Mouse (Mus musculus) liver, embryonic 14.5 days (tissue): Measurements from ENCODE around the gene Dusp8. TPM values are rescaled to one million over a fixed set of nuclear protein-coding genes. Genes with fewer than 3 reads are reported as not detected.

ENCODE experiments used
- ATAC-seq: fragments of 200-750 bp; cut with Nextera tagmentation; 2 replicates; pipeline ENCODE4 v1.8.0; 2017; ENCODE audit warnings: moderate number of reproducible peaks, mild to moderate bottlenecking, moderate library complexity; ENCODE audit not compliant: insufficient read depth
- DNase-seq, 3 experiments: peaks; one replicate each; pipeline ENCODE4 v3.0.0-alpha.2; 2012 to 2013; ENCODE audit warnings: low read depth in 3 of 3, low spot score in 3 of 3
- H3K27ac ChIP-seq: fragments of 300-500 bp; sonication (generic); 2 replicates; pipeline ENCODE4 v1.5.1; 2014; ENCODE audit warnings: moderate library complexity, mild to moderate bottlenecking, control low read depth, inconsistent platforms
- H3K27me3 ChIP-seq: fragments of 300-500 bp; sonication (generic); 2 replicates; pipeline ENCODE4 v1.6.1; 2014; ENCODE audit warnings: mild to moderate bottlenecking, low read length, moderate library complexity; ENCODE audit not compliant: control insufficient read depth, insufficient read depth
- H3K36me3 ChIP-seq: fragments of 300-500 bp; sonication (generic); replicated peaks from 2 replicates; pipeline ENCODE4 v1.6.1; 2014; ENCODE audit warnings: low read depth; ENCODE audit not compliant: control insufficient read depth, insufficient read depth
- H3K4me1 ChIP-seq, 2 experiments: fragments of 200-500 bp in 1 of 2; fragments of 300-500 bp in 1 of 2; sonication (generic) in 1 of 2; replicated peaks; 2 replicates each; pipeline ENCODE4 v1.6.1; 2012 to 2014; ENCODE audit warnings: antibody characterized with exemption in 1 of 2, inconsistent platforms in 1 of 2, low read length in 1 of 2; ENCODE audit not compliant: control insufficient read depth in 2 of 2, insufficient read depth in 2 of 2
- H3K4me2 ChIP-seq: fragments of 300-500 bp; sonication (generic); 2 replicates; pipeline ENCODE4 v1.6.1; 2014; ENCODE audit warnings: low read depth, mild to moderate bottlenecking, control low read depth, moderate library complexity
- H3K4me3 ChIP-seq, 2 experiments: fragments of 200-500 bp in 1 of 2; fragments of 300-500 bp in 1 of 2; sonication (generic) in 1 of 2; 2 replicates each; pipeline ENCODE4 v1.5.1; 2012 to 2014; ENCODE audit warnings: low read depth in 2 of 2, low read length in 2 of 2, mild to moderate bottlenecking in 2 of 2, control low read depth in 1 of 2, inconsistent platforms in 1 of 2, moderate library complexity in 1 of 2; ENCODE audit not compliant: insufficient read depth in 1 of 2
- H3K9ac ChIP-seq: fragments of 300-500 bp; sonication (generic); replicated peaks from 2 replicates; pipeline ENCODE4 v1.6.1; 2014; ENCODE audit warnings: mild to moderate bottlenecking, control low read depth, moderate library complexity
- H3K9me3 ChIP-seq: fragments of 300-500 bp; sonication (generic); 2 replicates; pipeline ENCODE4 v1.6.1; 2016; ENCODE audit warnings: low read length, mixed read lengths; ENCODE audit not compliant: control insufficient read depth
- CTCF ChIP-seq: IDR thresholded peaks from 2 replicates; pipeline ENCODE4 v1.5.1; 2016; ENCODE audit warnings: antibody characterized with exemption, low read depth, control low read depth
- EP300 ChIP-seq: IDR thresholded peaks from 2 replicates; pipeline ENCODE4 v1.6.1; 2016; ENCODE audit warnings: antibody characterized with exemption, low read depth
- WGBS: fragments of 180-500 bp; shearing (Covaris S2); extraction: QIAGEN DNeasy Blood & Tissue Kit; methylation state at CpG from one replicate; pipeline ENCODE4 v1.1.7; 2014; ENCODE audit not compliant: insufficient replicate concordance; 5-methylcytosine and 5-hydroxymethylcytosine counted together
- polyA plus RNA-seq, 2 experiments: library from polyadenylated mRNA; depleted of rRNA in 1 of 2; stranded (reverse) in 1 of 2; unstranded in 1 of 2; fragments of >200 nt; fragmentation: Nextera tagmentation in 1 of 2; extraction: Ambion mirVana in 1 of 2; gene quantifications; 2 replicates each; pipeline versions ENCODE4 v1.2.1 to v1.2.3; 2012 to 2014

Dusp8 gene
- polyA plus RNA-seq, 2 experiments, result 2.5 to 3.8 TPM

DNA sequence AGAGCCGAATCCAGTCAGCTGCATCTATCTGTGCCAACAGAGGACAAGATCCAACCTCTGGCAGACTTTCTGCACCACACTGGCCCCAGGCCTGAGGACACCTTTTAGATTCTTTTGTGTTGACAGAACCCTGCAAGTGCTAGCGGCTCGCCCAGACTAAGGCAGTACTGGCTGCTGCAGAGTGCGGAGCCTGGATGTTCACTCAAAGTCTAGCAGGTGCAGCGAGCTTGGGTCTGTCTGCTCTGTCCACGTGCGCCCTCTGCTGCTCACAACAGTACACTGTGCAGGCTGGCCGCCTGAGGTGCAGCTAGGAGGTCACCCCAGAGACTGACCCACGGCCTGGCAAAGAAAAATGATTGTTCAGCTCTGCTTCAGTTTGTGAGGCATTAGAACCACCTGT is 2.1 kb upstream of the Dusp8 start:
- ATAC-seq (peak; percentile 24; the same call in 1 of the 2 replicates), DNase-seq (peak in 2 of 3 experiments; percentile 63 to 64)
- Histone ChIP-seq H3K27ac (no peak overlapping the region), H3K27me3 (peaks cover 42% of the 10 kb centered on the region), H3K9ac (no peak overlapping the region), H3K36me3 (no peaks in the 10 kb centered on the region), H3K4me3 (no peak overlapping the region), H3K4me2 (no peak overlapping the region), H3K4me1 (peaks cover 14 to 18% of the 10 kb centered on the region in 2 experiments), H3K9me3 (no peaks in the 10 kb centered on the region)
- peak; percentile 99 for TF ChIP-seq CTCF
- no peak for TF ChIP-seq EP300
- WGBS, result 10% methylated on average over 9 of the region's 9 CpGs

DNA sequence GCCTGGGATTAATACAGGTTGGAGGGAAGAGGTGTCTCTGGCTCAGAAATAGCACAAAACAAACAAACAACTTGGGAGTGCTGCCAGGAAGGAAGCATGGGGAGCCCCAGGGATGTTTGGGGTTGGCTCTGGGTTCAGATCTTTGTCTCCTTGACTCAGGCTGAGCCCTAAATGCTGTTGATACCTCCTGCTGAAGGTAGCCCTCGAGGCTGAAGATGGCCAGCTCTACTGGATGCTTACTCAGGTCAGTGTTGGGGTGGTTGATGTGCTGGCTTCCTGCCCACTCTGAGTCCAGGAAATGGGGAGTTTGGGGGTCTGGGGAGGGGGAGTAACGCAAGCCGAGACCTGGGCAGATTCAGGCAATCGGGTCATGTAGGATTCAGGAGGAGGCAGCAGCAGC is 1.1 kb upstream of the Dusp8 start:
- H3K27ac ChIP-seq, result no peak overlapping the region
- H3K9me3 ChIP-seq, result no peaks in the 10 kb centered on the region
- no peak overlapping the region for H3K4me3 ChIP-seq
- H3K36me3 ChIP-seq, result no peaks in the 10 kb centered on the region
- peaks cover 46% of the 10 kb centered on the region for H3K27me3 ChIP-seq
- no peak overlapping the region for H3K9ac ChIP-seq
- no peak overlapping the region for H3K4me2 ChIP-seq
- WGBS, result 55% methylated on average over 4 of the region's 4 CpGs
- H3K4me1 ChIP-seq, result peaks cover 22 to 23% of the 10 kb centered on the region in 2 experiments
- DNase-seq (no peak), ATAC-seq (no peak)
- no peak for TF ChIP-seq EP300
- TF ChIP-seq CTCF, result no peak

DNA sequence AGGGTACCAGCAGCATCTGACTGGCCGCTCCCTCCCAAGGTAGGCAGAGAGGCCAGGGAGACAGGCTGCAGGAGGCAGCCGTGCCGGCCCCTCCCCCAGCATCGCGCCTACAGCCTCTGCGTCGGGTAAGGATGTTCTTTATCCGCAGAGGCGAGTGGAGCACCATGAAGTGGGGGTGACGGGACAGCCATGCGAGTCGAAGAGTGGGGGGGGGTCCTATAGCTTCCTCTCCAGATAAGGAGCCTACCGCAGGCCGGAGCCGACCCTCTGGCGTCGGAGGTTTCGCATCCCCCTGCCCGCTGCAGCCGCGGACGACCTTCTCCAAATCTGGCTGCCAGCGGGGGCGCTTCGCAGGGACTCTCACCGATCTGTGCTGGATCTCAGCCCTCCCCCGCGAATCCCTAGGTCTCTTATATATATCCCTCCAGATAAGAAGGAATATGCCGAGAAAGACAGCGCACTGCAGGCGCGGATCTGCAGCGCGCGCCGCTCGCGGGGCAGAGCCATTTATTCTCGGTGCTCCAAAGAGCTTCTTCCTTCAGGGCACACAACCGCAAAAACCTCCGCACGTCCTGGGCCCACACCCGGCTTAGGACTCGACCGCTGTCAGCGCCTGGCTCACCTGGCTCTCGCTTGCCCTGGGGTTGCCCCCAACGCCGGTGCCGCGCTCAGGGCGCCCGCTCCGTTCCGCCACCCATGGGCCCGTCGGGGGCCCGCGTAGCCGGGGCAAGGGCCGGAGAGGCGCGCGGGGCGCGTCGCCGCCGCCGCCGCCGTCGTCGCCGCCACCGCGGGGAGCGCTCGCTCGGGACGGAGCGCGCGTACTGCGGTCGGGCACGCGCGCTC is 1.1 kb downstream of the Dusp8 start:
- Histone ChIP-seq H3K9me3 (no peaks in the 10 kb centered on the region), H3K4me1 (peaks cover 28 to 41% of the 10 kb centered on the region in 2 experiments), H3K4me3 (peak overlapping the region; percentile 79 to 80), H3K27me3 (peaks cover 46% of the 10 kb centered on the region), H3K4me2 (peak overlapping the region; percentile 89), H3K27ac (peak overlapping the region; percentile 72), H3K9ac (peak overlapping the region; percentile 98), H3K36me3 (no peaks in the 10 kb centered on the region)
- TF ChIP-seq CTCF, result no peak; the same call in 1 of the 2 replicates
- no peak for TF ChIP-seq EP300
- WGBS, result under 1% methylated on average over 84 of the region's 89 CpGs
- ATAC-seq, result peak; percentile 72
- no peak for DNase-seq

DNA sequence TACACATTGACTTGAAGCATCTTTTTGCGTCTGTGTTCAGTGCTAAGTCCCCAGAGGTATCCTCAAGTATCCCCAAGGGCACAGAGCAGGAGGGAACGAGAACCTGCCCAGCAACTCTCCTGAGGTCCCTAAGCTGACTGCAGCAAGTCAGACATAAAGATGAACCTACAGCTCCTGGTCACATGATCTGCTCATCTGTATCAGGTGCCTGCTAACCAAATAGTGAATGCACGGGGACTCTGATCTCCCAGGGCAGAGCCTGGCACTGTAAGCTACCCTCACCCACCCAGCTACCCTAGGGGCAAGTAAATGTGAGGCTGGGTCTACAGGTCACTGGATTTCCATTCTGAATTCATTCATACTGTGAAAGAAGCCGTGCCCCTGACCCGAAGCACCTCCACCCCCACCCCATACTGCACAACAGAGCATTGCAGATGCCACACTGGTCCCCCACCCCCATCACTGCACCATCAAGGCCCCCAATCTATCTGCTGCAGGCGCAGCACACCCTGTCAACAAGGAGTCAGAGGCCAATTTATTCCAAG is 1.9 kb downstream of the Dusp8 start:
- Histone ChIP-seq H3K9me3 (no peaks in the 10 kb centered on the region), H3K4me3 (peak overlapping the region; percentile 79 to 80), H3K9ac (peak overlapping the region; percentile 98), H3K27ac (peak overlapping the region; percentile 72), H3K4me1 (peaks cover 35 to 48% of the 10 kb centered on the region in 2 experiments), H3K36me3 (no peaks in the 10 kb centered on the region), H3K4me2 (peak overlapping the region; percentile 89), H3K27me3 (peaks cover 46% of the 10 kb centered on the region)
- 23% methylated on average over 6 of the region's 6 CpGs for WGBS
- peak; percentile 14 for ATAC-seq
- TF ChIP-seq CTCF (no peak), EP300 (no peak)
- DNase-seq, result no peak

DNA sequence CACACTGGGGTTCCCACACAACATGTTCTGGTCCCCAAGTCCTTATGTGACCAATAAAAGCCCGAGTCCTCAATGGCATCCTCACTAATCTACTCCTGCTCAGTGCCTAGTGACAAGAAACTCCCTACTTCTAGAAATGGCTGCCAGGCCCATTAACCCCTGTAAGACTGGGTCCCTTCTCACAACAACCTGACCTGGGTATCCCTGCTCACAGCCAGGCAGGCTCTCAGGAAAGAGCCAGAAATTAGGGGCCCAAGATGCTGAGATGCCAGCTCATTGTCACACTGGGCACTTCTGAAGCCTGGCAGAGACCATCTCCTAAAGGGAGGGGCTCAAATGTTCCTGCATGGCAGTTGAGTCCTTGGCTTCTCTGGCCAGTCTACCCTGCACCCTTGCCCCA is 2.7 kb downstream of the Dusp8 start:
- Histone ChIP-seq H3K36me3 (peaks cover 5% of the 10 kb centered on the region), H3K4me1 (peaks cover 43 to 56% of the 10 kb centered on the region in 2 experiments), H3K27me3 (peaks cover 46% of the 10 kb centered on the region), H3K4me3 (peak overlapping the region; percentile 79 to 80; a peak in 3 of 4 replicates), H3K4me2 (peak overlapping the region; percentile 89), H3K27ac (no peak overlapping the region), H3K9me3 (no peaks in the 10 kb centered on the region), H3K9ac (peak overlapping the region; percentile 98)
- 36% methylated on average over 1 of the region's 1 CpGs for WGBS
- DNase-seq (no peak), ATAC-seq (no peak)
- TF ChIP-seq EP300, result no peak
- no peak for TF ChIP-seq CTCF
